Mouse (Mus musculus) left cerebral cortex, postnatal 25 days (tissue): ENCODE measurements at regions not wholly inside any gene's neighbourhood (a gene's known extent, or its start where the extent isn't known, plus 50 kb on each side); places are given as distances from the start of the nearest gene placed in this dataset.

Source experiments
- DNase-seq, 2 experiments: peaks; one replicate each; pipeline ENCODE4 v3.0.0; 2022; ENCODE audit warnings: low spot score in 2 of 2, mixed read lengths in 1 of 2
- intact Hi-C: fragments of 180-260 bp; cut with DNase I; formaldehyde crosslinking; loops from one replicate; pipeline ENCODE4 v1.15.1; 2025

DNA sequence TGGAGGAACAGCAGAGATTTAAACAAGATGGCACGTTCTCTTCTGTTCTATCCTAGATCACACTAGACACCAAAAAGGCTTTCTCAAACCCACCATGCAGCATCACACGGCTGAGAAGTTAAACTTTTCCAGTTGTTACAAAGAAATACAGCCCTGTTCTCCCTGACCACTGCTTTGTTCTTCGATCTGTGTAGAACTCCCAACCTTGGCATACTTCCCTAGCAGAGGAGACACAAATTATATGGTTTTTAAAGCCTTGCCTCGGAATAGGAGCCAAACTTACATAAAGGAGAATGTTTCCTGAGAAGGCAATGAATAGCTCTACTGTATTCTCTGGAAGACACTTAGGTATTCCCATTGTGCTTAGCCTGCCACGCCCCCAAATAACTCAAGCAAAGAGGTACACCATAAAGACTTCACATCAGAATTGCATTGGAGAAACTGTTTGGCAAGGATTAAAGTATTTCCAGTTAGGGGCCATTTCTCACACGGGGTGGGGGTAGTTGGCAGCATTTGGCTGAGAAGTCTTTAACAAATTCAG, 114.1 kb upstream of the Ccdc122 start:
- intact Hi-C loops, result no loop called here
- DNase-seq, result no peak

DNA sequence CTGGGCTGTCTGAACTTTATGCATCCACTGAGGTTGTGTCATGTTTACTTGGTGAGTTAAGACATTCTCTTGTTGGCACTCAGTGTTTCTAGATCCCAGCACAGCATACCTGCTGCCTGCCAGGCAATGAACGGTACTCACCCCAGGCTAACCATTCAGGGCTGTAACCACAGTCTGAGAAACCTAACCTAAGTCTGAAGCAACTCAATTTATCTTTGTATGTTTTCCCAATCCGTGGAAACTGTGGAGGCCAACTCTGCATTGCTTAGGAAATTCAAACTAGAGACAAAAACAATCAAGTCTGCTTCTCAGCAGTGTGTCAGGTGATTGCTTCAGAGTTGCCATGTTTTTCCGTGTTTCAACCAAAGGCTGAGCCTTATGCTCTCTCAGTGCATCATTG, 118.5 kb upstream of the Ccdc122 start:
- no peak for DNase-seq
- intact Hi-C loops, result no loop called here

DNA sequence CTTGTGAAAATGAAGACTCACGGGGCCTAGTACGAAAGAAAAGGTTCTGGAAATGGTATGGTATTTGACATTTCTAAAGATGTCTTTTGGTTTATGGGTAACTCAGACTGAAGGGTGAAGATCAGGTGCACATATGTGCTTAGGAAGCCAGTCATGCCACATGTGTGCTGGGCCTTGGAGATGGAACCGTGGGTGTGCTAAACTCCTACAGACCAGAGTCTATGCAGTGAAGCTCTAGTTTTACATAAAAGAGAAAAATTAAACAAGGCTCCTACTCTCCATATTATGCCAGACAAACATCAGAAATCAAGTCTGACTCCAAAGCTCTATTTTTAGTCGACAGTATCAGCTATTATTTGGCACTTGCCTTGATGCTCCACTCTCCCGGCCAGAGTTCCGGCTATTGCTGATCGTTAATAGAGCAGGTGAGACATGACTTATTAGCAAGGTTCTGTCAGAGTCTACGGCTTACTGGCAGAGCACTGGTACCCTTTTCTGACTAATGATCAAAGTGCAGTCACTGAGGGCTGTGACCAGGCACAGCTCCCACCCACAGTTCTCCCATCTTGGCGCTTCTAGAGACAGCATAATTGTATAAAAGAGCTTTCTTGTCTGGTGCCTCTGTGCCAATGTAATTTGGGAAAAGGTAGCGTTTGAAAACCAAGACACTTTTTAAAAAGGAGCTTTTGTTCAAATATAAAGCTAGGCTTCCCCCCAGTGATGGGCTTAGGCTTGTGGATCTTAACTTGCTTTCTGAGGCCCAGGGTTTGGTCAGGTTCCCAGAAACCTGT, 119.2 kb upstream of the Ccdc122 start:
- intact Hi-C loops, result no loop called here
- peak; percentile 29 to 66 for DNase-seq

DNA sequence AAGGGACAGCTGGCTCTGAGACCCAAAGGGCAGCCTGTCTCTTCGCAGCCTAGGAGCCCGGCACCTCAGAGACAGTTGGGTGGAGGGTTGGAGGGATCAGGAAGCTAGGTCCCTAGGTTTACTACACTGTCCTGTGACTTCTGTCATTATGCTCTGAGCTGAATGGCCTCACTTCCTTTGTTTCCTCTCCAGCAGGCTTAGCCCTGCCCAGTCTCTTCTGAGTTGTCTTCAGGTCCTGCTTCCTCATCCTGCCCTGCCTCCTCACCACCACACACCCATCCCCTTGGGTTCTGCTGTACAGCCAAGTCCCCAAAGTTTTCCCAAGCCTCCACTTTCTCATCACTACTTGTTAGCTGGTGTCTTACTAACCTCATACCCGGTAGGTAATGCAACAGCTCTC, 122.7 kb upstream of the Ccdc122 start:
- DNase-seq, result no peak
- intact Hi-C loops, result no loop called here

DNA sequence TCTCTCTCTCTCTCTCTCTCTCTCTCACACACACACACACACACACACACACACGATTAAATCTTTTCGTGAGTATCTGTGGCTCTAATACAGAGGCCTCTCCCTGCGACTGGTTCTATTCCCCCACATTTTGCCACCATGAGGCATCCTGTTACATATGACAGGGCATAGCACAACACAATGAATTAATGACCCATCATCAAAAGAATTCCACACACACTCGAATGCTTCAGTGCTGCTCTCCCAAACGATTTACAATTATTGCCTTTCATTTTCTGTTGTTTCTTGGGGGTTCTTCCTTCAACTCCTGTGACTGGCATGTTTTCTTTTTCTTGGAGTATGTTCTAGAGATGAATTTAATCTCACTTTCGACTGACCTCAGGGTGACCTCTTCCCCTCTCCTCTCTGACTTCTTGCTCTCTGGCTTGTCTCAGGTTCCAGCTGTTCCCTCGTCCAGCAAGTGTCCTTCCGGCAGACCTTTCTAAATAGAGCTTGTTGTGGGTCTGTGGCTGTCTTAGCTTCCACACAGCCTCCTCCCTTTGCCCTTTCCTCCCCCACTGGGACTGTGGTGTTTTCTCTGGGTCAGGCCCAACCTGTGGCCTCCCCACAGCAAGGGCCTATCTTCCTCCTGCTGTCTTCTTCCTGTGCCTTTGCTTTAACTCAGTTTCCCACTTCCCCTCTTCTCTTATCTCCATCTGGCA, 124.1 kb upstream of the Ccdc122 start:
- no peak for DNase-seq
- intact Hi-C loops, result no loop called here

DNA sequence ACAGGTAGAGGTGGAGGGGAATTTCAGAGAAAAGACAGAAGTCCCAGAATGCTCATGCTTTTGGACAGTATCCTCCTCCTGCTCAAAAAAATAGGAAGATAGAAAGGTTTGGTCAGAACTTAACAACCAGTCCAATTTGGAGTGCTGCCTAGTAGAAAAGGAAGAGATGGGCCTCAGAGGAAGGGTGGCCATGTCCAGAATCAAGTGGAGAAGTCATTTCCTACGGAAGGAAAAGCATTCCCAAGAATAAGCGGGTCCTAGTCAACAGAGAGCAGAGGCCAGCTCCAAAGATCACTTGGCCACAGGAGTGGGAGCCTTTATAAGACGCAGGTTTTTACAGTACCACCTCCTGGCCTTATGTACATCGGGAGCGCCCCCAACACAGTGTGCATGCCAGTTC, 125.3 kb upstream of the Ccdc122 start:
- DNase-seq, result no peak
- intact Hi-C loops, result no loop called here

DNA sequence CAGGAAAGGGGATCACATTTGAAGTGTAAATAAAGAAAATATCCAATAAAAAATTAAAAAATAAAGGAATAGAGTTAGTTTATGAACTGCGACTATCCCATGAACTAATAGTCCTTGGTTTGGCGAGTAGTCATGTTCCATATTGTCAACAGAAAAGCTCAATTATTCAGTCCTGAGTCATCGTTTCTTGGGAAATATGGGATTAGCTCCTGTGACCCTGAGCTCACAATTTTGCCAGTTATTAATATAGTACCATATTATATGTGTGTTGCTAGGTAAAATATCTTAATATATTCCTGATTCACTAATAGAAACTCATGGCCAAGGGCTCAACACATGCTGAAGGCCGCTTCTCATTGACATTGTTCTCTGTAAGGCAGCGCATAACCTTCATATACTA, 126.4 kb upstream of the Ccdc122 start:
- no peak for DNase-seq
- intact Hi-C loops, result no loop called here

DNA sequence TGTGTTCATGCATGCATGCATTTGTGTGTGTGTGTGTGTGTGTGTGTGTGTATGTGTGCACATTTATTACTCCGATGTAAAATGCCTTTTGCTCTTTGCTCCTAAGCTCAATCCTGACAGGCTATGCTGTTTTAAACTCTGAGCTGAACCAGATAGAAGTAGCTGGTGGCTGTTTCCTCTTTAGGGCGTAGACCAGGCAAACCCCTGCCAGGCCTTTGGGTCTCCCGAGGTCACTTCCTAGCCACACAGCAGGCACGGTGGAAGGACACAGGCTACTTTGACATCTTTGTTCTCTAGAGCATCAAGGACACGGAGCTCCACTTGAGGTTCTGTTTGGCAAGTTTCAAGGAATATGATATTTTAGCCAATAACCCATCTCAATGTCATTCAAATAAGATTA, 128.6 kb upstream of the Ccdc122 start:
- no peak for DNase-seq
- intact Hi-C loops, result no loop called here

DNA sequence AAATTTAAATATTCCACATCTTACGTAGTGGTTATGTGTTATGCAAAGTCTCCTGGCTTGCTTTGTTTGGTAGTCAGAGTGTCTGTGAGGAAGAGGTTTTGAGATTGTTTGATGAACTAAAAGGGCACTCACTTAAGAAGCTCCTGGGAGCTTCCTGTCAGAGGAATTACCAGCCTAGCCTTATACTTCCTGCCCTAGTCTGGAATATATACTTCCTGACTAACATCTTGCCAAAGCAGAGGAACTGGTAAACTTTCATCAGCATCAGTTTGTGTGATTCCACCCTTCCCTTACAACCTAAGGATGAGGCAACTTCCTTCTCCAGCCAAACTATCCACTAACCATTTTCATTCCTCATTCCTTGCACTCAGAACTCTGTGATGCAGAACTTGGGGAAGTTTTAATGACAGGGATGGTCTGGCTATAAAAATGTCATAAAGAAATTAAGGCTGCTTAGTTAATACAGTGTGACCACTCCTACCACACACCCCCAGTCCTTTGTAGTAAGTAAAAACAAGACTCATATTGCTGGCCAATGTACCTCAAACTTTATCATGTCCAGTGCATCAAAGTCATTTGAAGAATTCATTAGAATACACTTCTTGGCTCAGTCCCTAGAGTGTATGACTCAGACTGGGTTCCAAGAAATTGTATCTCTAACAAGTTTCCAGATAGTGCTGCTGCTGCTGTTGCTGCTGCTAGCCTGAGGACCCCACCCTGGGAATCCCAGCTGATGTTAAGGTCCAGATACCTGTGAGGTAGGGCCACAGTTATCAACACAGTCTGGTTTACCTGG, 133.4 kb upstream of the Ccdc122 start:
- DNase-seq, result no peak
- intact Hi-C loops, result no loop called here

DNA sequence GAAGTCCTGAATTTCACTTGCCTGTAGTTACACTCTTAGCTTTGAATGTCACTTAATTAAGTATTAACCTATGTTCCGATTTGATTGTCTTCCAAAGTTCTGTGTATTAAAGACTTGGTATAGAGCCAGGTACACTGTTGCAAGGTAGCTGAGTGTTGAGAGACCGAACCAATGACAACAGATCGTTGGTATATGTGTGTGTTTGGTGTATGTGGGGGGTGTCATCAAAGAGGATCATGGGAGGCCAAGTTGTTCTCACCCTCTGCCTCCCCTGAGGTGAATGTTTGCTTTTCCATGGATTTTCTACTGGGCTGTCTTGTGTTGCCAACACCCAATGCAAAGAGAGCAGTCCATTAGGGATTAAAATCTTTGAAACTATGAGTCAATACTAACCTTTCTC, 135.1 kb upstream of the Ccdc122 start:
- DNase-seq, result no peak
- intact Hi-C loops, result no loop called here

DNA sequence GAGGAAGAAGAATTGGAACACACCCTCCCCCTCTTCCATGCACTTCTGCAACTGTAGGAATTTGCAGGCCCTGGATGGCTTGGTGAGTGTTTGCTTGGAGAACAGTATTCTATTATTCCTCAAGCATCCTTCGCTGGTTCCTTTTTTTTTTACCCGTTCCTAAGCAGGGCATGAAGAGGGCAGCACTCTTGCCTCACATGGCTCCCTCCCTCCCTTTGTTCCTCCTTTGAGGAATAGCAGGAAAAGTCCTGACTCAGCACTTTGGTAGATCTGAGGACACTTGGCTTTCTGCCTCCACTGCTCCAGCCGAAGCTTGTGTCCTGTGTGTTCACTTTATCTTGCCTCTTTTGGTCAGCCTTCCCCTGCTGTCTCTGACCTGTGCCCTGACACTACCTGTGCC, 137.2 kb upstream of the Ccdc122 start:
- no peak for DNase-seq
- intact Hi-C loops, result no loop called here

DNA sequence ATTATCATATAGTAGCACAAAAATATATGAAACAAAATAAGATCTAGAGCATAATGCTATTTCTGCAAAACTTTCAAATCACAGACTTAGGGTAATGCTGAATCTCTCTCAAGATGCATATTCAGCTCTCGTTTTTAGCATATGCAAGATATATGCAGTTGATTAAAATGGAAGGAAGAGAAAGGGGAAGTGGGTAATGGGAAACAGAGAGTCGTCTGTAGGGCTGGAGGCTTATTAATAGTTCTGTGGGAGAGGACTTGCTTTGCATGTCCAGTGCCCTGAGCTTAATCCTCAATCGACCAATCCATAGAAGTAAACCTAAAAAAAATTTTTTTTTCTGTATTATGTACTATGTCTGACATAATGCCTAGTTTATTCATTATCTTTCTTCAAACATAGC, 148.9 kb upstream of the Ccdc122 start:
- DNase-seq, result no peak
- intact Hi-C loops, result no loop called here

DNA sequence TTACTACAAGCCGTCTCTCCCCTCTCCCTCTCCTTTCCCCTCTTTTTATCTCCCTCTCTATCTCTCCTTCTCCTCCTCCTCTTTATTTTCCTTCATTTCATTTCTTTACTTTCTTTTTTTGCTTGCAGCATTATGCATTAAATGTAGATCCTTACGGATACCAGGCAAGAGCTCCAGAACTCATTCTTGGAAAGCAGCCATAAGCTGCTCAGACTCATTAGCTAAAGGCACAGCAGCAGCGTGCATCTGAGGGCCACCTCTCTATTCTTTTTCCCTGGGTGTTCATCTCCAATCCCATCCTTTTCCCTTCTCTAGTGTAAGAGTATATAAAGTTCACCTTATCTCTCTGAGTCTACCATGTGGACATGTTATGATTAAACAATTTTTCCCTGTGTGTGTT, 149.4 kb upstream of the Ccdc122 start:
- DNase-seq, result peak in 1 of 2 experiments; percentile 31
- intact Hi-C loops, result no loop called here

DNA sequence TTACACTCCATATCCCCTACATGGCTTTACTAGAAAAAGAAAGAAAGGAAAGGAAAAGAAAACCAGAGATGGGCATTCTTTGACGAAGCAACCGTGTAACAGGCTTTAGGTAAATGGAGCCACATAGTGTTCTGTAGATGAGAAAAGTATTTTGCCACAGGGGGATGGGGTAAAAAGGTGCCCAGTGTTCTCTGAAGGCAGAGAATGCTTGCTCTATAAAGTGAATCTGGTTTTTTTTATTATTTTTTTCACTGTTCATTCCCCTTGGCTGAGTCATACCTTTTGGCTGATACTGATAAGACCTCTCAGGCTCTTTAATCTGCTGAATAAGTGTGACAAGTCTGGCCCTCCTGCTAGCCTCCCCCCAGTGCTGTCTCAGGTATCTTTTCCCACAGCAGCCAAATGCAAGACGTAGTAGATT, 153.3 kb upstream of the Ccdc122 start:
- intact Hi-C loops, result no loop called here
- no peak for DNase-seq

DNA sequence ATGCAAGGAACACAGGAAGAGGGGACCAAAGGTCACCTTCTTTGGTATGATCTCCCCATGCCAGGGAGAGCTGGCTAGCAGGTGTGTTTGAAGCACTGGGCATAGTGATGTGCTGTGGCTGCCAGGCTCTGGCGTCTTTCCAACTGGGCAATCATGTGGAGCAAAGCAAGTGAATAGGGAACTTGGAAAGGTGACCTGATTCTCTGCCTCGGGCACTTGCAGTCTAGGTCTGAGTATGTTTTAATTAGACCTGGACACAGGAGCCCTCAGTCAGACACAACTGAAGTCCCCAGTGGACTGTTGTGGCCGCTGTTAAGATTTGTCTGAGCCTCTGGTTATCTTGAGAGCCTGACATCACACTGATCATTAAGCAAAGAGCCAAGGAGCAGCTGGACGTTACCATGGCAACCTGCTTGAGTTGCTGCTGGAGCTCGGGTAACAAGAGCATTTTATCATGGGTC, 153.8 kb upstream of the Ccdc122 start:
- no peak for DNase-seq
- intact Hi-C loops, result no loop called here

DNA sequence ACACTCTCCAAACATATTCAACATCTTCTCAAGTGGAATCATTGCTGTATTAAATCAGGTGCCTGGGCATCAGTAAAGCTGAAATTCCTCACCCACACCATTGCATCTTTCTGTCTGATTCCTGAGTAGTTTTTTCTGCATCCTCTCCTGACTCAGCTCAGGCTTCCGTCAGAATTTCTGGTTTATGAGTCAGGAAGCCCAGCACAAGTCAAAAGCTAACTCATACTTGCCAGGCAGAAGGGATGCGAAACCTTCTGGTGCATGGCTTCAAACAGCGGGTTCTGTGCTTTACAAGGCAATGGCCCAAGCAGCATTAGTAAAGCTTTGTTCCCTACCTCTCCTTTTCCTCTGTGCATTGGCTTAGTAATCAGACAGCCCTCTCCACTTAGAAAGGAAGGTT, 155.7 kb upstream of the Ccdc122 start:
- peak in 1 of 2 experiments; percentile 80 for DNase-seq
- intact Hi-C loops, result no loop called here

DNA sequence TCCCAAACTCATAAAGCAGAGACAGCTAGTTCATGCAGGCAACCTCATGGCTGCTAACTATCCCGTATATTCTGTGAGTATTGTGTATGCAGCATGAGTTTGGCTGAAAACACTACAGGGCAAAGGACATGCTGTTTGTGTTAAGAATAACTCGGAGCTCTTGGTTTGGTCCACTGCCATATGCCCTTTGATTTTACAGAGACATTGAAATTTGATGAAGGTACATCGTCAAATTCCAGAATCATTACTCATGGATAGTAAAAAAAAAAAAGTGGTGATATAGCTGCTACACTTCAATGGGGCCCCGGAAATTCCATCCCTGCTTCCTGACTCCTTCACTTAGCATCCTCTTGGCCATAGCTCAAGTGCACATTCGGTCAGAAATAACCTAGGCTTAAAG, 159.3 kb upstream of the Ccdc122 start:
- intact Hi-C loops, result loop anchor here (2.0 to 10.0 kb wide), 5 partner anchors 70 to 321 kb away; partner anchors contain the start of gene Serp2
- no peak for DNase-seq

DNA sequence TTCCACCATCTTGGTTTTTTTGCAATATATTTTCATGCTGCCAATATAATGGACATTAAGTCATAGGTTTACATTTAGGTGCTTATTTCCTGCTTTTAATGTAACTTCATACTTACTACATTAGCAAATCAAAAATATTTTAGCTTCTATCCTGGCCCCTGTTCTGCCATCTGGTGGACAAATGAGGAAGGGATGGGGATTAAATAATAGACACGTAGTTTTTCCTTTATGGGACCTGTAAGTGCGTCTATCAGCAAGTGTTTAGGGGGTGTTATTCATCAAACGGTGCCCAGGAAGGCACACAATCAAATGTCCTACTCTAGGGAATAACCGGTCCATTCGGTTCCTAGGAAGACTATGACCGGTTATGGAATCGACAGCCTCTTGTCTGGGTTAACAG, 160.6 kb upstream of the Ccdc122 start:
- intact Hi-C loops, result loop anchor here (1.0 to 10.0 kb wide), 6 partner anchors 71 to 373 kb away; partner anchors contain the start of gene Serp2
- DNase-seq, result peak; percentile 57 to 77

DNA sequence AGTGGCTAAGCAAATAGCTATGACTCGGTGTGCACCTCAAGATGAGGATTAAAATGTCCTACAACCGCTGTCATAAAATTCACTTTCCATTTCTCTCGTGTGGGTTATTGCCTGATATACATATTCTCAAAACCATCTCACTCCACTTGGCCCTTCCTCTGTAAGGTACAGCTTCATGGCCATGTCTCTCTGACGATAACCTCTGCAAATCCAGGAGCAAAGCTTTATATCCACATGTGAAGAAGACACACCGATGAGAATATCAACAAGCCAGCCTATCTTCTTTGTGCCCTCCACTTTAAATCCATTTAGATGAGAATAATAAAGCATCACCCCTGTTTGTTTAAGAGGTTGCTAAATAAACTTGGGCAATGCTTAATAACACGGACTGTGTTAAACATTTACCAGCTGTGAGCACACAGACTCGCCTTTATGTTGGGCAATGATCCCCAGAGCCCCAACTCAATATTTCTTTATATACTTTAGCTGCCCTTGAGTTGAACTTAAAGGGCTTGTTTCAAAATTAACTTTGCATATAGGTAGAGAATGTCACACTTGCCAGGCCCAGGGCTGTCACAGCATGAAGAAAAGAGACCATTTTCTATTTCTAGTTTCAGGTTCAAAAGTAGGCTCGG, 161.2 kb upstream of the Ccdc122 start:
- intact Hi-C loops, result loop anchor here (2.0 to 10.0 kb wide), 4 partner anchors 55 to 251 kb away; no protein-coding TSS in a partner anchor
- no peak for DNase-seq
